Mouse (Mus musculus): ENCODE data around the gene 2010300C02Rik.
"Not testable (repeated sequence)": the region's sequence is repeated elsewhere in the genome, so short reads cannot be mapped to it uniquely, and the experiment has no call there.

Gene 2010300C02Rik

DNA sequence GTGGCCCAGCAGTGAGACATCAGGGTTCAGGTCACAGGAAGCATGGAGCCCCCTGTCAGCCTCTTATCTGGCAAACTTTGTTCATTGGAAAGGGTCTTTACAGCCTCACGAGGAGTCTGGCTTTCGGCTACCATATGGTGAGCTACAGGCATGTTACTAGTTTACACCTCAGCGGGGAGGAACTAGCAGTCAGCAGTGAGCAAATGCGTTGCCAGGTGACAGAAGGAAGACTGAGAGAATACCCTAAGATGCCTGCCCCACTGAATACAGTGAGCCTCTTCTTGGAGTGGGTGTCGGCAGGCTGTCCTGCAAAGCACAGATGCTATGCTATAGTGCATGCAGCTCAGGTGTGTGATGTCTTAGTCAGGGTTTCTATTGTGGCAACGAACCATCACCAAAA lies 91.1 kb downstream of the 2010300C02Rik start:
- no peak for DNase-seq (ENCODE audit: low spot score in 2 of 2)

DNA sequence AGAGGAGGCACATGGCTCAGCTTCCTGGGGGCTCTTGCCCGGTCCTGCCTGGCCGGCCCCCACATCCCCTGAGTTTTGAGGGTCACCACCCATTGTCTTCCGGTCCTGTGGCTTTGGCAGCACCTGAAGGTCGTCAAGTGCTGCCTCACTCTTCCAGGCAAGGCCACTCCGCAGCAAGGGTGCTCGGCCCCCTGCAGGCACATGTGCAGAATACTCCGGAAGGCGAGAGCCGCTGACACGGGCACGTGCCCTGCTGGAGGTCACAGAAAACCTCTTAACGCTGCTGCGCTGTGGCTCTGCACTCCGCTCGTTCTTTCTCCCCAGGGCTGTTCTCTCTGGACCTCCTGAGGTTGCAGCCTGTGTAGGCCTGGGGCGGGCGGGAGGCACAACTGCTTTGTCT lies 95.7 kb downstream of the 2010300C02Rik start:
- DNase-seq (ENCODE audit: low spot score in 2 of 2), result no peak

DNA sequence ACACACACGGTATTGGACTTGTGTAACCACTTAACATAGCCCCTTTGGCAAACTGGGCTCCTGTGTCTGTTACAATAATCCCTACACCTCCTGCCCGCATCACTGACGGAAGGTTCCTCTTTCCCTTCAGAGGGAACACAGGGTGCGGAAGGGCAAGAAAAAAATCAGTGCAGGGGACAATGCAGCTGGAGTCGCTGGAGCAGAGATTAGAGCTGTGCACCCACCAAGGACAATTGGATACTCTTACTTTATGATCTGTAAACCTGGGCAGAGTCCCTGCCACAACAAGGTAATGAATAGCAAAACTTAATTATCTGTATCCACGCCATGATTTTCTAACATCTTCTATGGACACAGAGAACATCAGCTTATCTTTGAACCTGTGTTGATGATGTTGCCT lies 97.8 kb downstream of the 2010300C02Rik start:
- no peak for DNase-seq (ENCODE audit: low spot score in 2 of 2)

DNA sequence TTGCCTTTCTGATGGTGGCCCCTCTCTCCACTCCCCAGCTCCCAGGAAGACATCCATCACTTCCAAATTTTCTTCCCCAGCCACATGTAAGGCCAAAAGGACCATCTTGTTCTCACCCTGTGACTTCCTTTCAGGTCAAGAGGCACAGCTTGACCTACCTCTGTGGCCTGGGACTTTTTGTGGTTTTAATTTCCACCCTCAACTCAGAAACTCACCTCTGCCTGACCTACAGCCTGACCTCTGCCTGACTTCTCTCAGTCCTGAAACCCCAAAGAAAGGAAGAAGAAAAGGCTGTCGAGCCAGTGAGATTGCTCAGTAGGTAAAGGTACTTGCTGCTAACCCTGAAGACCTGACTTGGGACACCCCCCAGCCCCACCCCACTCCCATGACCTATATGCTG lies 100.3 kb downstream of the 2010300C02Rik start:
- no peak for DNase-seq (ENCODE audit: low spot score in 2 of 2)

DNA sequence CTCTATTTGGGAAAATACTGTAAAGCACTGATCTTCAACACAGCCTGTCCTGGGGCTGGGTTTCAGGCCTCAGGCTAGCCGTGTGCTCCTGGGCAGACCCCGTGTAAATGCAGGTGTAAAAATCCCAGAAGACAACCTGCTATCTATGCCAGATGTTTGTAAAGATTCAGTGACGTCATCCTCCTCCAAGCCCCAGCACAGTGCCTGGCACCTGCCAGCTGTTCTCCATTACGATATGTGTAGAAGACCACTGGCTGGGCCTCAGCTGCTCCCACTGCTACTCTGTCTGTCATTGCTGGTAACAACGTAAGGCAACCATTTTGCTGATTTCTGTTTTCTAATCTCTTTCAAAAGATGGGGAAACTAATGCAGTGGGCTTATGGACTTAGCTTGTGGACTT lies 102.8 kb downstream of the 2010300C02Rik start:
- DNase-seq (ENCODE audit: low spot score in 2 of 2), result no peak

DNA sequence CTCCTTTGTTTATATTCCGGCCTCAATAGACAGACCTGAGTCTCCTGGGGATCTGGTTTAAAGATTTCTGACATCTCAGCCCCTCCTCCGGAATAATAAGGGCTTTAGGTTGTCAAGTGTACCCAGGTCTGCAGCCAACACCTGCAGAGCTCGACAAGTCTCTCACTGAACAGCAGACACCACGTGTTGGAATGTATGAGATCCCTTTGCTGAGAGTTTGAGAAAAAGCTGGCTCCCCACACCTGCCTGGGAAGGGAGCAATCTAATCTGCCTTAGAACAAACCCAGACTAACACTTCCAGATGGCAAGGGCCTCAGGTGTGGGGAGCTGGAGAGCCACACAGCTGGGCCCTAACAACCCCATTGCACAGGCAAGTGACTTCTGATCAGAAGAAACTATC lies 103.3 kb downstream of the 2010300C02Rik start:
- DNase-seq (ENCODE audit: low spot score in 2 of 2), result no peak

DNA sequence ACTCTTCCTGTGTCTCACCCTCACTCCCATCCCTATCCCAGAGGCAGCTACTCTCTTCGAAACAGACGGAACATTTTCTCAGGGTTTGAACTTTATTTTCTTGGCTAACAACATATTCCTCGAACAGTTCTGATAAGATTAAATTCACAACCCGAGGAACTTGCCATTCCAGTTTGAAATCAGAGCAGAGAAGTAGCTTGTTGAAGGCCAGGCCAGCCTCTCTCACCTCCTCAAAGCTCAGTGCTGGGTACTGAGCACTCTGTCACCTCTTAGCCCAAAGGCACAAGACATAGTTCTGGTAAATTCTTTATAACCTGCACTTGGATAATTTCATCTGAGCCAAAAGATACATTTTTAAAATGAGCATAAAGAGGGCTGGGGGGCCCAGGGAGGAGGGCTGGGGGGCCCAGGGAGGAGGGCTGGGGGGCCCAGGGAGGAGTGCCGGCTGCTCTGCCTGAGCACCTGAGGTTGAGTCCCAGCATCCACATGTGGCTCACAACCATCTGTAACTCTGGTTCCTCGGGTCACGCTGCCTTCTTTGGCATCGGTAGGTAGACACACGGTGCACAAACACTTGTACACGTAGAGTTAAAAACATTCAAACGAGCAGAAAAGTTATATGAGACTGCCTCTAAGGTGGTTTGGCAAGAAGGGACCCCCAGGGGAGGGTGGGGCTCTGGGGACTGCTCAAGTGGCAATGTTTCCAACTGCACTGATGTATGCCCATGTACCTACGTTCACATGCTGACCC lies 104.4 kb downstream of the 2010300C02Rik start:
- peak in 1 of 2 experiments; percentile 59 for DNase-seq (ENCODE audit: low spot score in 2 of 2)

DNA sequence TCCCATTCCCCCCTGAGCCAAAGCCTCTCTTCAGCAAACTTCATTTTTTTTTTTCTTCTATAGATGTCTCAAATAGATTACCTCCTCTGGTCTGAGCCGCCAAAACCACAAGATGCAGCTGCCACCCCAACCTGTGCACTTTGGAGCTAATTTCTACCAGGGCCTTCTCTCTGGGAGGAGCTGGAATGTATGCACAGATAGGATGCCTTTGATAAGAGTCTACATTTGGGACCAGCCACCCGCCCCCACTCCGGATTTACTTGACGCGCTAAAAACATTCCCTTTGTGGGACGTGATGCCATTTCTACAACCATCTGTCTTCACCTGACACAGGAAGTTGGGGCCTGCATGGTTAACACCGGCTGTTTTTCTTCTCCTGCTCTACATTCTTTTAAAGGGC lies 105.0 kb downstream of the 2010300C02Rik start:
- DNase-seq (ENCODE audit: low spot score in 2 of 2), result no peak

DNA sequence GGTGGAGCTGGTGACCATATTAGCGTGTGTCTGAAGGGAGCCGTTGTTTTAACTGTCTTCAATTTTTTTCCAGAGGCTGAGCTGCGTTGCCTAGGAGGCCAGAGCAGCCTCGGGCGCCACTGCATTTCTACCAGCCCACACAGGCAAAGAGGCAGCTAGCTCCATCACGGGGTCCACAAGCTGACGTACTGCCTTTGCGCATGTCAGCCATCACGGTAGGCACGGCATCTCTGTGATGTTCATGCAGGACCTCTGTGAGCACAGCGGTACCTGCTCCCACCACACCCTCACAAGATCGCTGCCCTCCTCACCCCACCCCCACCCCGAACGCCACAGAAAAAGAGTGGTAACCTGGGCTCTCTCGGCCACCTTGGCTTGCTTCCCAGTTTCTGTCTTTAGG lies 105.8 kb downstream of the 2010300C02Rik start:
- DNase-seq (ENCODE audit: low spot score in 2 of 2), result no peak

DNA sequence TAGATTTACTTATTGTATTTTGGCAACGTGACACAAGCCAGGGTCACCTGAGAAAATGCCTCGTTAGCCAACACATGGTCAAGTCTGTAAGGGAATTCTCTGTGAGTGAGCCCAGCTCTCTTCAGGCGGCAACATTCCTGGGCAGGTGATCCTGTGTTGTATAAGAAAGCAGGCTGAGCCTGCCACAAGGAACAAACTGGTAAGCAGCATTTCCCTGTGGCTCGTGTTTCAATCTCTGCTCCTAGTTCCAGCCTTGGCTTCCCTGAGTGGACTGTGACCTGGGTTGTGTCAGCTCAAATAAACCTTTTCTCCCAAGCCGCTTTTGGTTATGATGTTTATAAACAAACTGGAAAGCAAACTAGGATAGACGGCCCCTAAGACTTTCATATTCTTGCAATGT lies 108.9 kb downstream of the 2010300C02Rik start:
- no peak for DNase-seq (ENCODE audit: low spot score in 2 of 2)

DNA sequence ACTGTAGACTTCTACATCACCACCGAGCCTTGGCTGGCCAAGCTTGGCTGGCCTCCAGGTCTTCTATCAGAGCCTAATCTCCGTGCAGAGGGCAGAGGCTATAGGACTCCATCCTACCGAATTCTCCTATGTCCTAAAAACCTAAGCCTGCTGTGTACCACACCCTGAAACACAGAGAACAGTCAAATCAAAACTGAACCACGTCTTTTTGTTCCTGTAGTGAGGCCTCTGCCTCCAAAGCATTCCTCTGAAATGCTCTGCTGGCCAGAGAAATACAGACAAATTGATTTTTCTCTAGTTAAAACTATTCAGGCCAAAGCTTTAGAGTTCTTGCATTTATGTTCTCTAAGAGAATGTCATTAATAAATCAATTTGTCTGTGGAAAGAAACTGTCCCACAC lies 109.6 kb downstream of the 2010300C02Rik start:
- no peak for DNase-seq (ENCODE audit: low spot score in 2 of 2)

DNA sequence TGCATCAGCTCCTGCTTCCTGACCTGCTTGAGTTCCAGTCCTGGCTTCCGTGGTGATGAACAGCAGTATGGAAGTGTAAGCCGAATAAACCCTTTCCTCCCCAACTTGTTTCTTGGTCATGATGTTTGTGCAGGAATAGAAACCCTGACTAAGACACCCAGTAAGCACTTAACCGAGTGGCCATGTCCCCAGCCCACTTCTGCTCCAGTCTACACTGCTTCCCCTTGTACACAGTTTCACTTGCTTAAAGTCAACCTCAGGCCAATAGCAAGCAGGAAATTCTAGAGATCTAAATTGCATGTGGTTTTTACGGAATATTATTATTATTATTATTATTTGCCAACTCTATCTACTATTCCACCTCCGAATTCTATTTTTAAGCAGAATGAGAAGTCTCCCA lies 114.2 kb downstream of the 2010300C02Rik start:
- not testable (repeated sequence) for DNase-seq (ENCODE audit: low spot score in 2 of 2)

DNA sequence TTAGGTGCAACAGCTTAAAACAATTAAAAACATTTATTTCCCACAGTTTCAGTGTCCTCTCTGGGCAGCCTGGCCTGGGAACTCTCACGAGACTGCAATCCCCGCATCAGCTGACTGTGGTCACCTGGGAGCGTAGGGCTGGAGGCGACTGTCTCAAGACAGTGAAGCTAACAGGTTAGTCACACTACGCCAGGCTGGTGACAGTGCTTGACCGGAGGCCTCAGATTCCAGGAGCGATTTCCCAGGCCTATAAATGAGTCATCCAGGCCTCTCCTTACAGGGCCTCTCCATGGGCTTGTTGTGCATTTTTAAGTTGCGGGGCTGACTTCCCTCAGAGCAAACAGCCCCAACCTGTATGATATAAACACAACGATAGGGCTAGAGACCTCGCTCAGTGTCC lies 116.7 kb downstream of the 2010300C02Rik start:
- peak in 1 of 2 experiments; percentile 35 for DNase-seq (ENCODE audit: low spot score in 2 of 2)

DNA sequence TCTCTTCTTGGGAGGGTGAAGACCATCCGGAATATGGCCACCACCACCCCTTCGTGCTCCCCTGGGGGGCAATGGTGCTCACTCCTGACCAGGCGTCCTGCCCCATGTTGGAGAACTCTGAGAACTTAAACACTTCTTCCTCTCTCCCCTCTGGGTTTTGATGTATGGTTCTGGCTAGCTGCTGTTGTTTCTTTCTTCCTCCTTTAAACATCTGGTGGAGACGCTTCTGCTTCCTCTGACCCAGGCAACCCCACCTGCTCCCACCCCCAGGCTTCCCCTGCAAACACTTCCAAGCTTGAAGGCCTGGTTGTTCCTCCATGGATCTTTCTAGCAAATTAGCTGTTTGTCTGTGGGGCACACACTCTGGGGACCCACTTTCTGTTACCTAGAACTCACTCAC lies 117.6 kb downstream of the 2010300C02Rik start:
- DNase-seq (ENCODE audit: low spot score in 2 of 2), result no peak

DNA sequence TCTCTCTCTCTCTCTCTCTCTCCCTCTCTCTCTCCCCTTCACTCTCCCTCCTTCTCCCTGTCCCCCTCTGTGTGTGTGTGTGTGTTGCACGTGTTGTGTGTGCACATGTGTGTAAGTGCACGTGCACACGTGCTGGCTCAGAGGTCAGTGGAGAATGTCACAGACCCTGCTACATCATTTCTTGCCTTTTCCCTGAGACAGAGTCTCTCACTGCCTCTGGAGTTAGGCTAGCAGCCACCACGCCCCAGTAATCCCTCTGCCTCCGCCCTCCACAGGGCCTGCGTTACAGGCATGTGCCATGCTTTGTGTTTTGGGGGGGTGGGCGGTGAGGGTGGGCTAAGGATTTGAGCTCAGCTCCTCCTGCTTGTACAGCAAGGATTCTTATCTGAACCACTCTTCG lies 118.4 kb downstream of the 2010300C02Rik start:
- DNase-seq (ENCODE audit: low spot score in 2 of 2), result no peak

DNA sequence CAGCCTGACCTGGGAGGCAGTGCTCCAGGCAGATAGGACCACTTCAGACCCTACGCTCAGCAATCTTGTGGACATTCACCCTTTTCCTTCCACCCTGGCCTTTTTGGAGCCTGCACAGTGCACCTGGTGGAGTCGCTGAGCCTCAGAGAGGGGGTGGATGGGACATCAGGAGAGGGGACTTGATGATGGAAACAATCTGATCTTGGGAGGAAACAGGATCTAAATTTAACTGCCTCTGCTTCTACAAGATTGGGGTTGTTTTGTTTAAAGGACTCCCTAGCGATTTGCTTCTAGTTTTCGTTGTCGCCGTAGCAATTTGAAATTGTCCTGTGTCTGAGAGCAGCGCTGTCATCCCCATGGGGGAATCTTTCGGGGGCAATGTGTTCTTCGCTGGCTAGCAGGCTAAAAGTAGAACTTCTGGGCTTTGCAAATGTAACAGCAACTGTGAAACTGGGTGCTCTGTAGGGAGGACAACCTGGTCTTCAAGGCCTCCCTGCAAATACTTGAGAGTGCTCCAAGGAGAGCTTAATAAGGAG lies 119.2 kb downstream of the 2010300C02Rik start:
- DNase-seq (ENCODE audit: low spot score in 2 of 2), result no peak

DNA sequence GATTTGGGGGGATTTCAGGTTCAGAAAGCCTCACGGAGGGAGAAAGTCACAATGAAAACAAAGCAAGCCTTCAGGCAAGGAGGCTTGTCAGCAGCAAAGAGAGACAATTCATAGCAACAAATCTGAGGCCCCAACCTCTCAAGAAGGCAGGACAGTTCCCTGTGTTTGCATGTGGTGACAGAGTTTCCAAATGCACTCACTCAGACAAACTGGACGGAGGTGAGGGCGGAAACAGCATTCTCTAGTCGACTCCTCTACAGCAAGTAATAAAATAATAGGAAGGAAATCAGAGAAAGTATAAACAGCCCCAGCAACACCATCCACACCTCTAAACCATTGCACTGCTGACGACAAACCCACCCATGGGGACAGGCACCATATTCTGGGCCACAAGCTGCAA lies 120.9 kb downstream of the 2010300C02Rik start:
- no peak for DNase-seq (ENCODE audit: low spot score in 2 of 2)

DNA sequence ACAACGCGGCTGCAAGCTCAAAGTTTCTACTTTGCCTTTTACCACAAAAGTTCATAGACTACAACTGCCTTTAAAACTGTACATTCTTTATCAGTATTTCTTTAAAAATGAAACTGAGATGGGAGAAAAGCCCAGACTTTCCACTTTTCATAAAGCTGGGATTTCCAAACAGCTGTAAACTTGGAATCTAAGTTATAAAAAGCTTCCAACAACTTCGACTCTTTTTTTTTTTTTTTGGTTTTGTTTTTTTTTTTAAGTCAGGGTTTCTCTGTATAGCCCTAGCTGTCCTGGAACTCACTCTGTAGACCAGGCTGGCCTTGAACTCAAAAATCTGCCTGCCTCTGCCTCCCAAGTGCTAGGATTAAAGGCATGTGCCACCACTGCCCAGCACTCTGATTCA lies 125.1 kb downstream of the 2010300C02Rik start:
- DNase-seq (ENCODE audit: low spot score in 2 of 2), result not testable (repeated sequence)

DNA sequence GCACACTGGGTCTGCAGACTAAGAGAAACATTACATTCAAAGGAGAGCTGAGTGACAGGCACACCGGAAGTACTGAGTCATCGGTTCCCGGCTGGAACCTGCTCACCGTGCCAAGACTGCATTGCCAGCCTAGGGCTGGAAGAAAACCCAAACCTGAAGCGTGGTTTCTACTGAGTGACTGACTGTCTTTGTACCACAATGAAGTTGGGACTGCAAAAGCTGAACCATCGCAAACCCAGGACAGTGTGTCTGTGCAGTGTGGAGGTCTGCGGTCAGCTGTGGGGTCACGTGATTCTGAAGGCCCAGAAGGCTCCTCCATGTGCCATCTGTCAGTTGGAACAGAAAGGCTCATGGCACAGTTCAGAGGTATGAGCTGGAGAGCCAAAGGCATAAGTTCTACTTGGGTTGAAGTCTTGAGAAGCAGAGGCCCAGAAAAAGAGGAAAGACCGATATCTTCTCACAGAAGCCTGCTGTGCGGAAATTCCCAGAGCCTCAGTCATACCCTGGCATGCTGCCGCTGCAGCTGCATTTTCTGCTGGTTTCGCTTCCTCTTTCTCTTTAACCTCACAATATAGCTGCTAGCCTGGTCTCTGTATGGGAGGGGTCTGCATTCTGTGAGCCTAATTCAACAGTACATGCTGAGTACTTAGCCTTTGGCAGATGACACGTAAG lies 133.9 kb downstream of the 2010300C02Rik start:
- DNase-seq (ENCODE audit: low spot score in 2 of 2), result peak in 1 of 2 experiments; percentile 32

DNA sequence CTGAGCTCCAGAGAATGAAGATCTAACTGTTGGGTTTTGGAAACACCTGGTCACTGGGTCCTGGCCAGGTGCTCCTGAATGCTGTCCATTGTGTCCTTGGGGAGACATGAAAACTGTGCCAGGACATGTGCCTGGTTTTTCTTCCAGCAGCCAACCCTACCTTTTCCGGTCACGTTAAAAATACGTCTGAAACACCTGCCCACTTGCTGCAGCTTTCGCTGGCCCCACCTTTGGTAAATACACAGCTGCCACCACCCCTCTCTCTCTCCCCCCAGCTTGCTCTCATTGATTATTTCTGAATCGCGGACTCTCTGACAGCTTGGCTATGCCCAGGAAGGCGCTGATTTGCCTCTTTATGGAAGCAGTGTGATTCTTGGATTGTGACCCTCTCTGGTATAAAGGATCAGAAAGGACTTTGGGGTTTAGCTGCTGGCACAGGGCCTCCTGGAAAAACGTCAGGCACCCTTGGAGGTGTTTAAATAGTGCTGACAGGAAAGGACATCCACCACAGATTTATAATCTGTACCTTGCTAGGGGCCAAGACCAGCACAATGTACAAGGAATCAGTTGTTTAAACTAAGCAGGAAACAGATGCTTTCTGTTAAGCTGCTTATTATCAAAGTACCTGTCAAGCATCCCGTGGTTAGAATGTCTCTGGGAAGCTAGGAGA lies 136.0 kb downstream of the 2010300C02Rik start:
- DNase-seq (ENCODE audit: low spot score in 2 of 2), result no peak

DNA sequence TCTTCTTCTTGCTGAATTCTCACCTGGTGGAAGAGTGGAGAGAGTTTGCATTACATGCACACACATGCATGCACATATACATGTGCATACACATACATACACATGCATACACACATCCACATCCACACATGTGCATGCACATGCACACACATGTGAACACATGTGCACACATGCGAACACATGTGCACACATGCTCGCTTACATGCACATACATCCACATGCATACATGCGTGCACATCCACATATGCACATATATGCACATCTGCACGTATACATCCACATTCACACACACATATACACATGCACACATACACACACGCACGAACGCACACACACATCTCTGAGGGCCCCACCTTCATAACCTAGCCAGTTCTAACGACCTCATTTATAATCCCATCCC lies 136.7 kb downstream of the 2010300C02Rik start:
- DNase-seq (ENCODE audit: low spot score in 2 of 2), result no peak

DNA sequence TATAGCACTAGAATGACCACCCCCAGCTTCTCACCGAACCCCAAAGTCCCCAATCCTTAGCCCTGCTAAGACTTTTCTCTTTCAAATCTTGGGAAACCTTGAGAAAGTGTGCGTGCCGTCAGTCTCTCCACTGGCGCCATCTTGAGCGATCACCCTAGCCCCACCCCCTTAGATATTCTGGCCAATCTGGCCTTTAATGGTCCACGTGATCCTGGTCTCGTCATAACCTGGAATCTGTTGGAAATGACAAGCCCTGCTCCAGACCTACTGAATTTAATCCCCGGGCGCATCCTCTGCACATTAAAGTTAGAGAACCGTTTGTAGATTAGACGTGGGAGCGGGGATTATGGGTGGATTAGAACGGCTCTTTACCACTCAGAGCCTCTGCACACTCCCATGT lies 140.2 kb downstream of the 2010300C02Rik start:
- no peak for DNase-seq (ENCODE audit: low spot score in 2 of 2)
